Mouse (Mus musculus): Measurements from ENCODE around the gene Notch1.

- TF ChIP-seq CTCF (IDR thresholded peaks at IDR 0.05; ENCODE audit: low read depth, low read length) (no peak), POLR2A (IDR thresholded peaks at IDR 0.05; ENCODE audit: extremely low read depth, insufficient read depth, low read length) (no peak)
These were observed 44.0 kb downstream of the Notch1 start for GRCm38 (mm10) chr2:26472312-26473090.
